Mouse (Mus musculus) heart, postnatal 0 days (tissue): ENCODE results near the gene Traf3.

Experiments
- CTCF ChIP-seq: IDR thresholded peaks from 2 replicates; pipeline ENCODE4 v1.5.1; 2016; ENCODE audit warnings: antibody characterized with exemption, control low read depth, low read depth
- EP300 ChIP-seq: IDR thresholded peaks from 2 replicates; pipeline ENCODE4 v1.6.1; 2016; ENCODE audit warnings: antibody characterized with exemption, low read depth

GRCm38 (mm10) chr12:111166681-111167289 lies 615 bp downstream of the Traf3 start:
- TF ChIP-seq CTCF (no peak), EP300 (no peak)
